Mouse (Mus musculus) lung, adult 2 months (tissue): ENCODE data around the gene U2surp. TPM values are rescaled to one million over a fixed set of nuclear protein-coding genes. Genes with fewer than 3 reads are reported as not detected.
"Not testable (repeated sequence)": the region's sequence is repeated elsewhere in the genome, so short reads cannot be mapped to it uniquely, and the experiment has no call there.

Experiments used
- DNase-seq: peaks from one replicate; pipeline ENCODE4 v3.0.0; 2022
- H3K4me1 ChIP-seq: fragments of 200-500 bp; 2 replicates; pipeline ENCODE4 v1.6.1; 2011; ENCODE audit warnings: low read length; ENCODE audit not compliant: control insufficient read depth, insufficient read depth
- H3K4me3 ChIP-seq: fragments of 200-500 bp; replicated peaks from 2 replicates; pipeline ENCODE3; 2011; ENCODE audit warnings: low read depth, mild to moderate bottlenecking, control low read depth, low read length; ENCODE audit errors: extremely low read depth
- CTCF ChIP-seq: fragments of 200-500 bp; IDR thresholded peaks from 2 replicates; pipeline ENCODE4 v1.5.1; 2011; ENCODE audit warnings: mild to moderate bottlenecking, low read length, control low read depth; ENCODE audit not compliant: insufficient read depth
- POLR2A ChIP-seq: fragments of 200-500 bp; IDR thresholded peaks from 2 replicates; pipeline ENCODE4 v1.6.1; 2011; ENCODE audit warnings: low read depth, mild to moderate bottlenecking, control low read depth, low read length, borderline replicate concordance; ENCODE audit errors: extremely low read depth
- WGBS: fragments of 180-500 bp; shearing (Covaris S2); methylation state at CpG from one replicate; pipeline ENCODE4 v1.1.7; 2018; 5-methylcytosine and 5-hydroxymethylcytosine counted together
- polyA plus RNA-seq: library from polyadenylated mRNA; depleted of rRNA; stranded (reverse); fragments of >200 nt; gene quantifications from 2 replicates; pipeline ENCODE4 v1.2.3, GENCODE M21; 2012

U2surp gene
- polyA plus RNA-seq, 1 experiment = 3.7 TPM

DNA sequence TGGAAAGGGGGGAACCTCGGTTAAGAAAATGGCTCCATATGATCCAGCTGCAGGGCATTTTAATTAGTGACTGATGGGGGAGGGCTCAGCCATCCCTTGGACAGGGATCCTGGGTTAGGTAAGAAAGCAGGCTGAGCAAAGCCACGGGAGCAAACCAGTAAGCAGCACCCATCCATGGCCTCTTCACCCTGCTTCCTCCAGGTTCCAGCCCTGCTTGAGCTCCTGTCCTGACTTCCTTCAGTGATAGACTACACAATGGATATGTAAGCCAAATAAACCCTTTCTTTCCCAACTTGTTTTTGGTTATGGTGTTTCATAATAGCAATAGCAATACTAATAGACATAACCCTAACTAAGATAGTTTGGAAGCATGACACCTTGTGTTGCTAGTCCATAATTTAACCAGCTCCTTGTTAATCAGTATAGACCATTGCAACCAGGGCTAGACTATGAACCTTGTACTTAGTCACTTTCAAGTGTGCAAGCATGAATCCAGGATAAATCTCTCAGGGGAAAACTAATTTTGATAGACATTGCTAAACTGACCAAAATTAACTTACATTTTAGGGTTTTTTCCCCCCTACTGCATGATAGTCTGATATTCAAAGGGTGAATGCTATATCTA lies 27.5 kb upstream of the U2surp start:
- H3K4me1 ChIP-seq = no peaks in the 10 kb centered on the region
- H3K4me3 ChIP-seq = no peak overlapping the region
- TF ChIP-seq CTCF (no peak), POLR2A (no peak)
- no peak for DNase-seq
- 54% methylated on average over 2 of the region's 2 CpGs for WGBS

DNA sequence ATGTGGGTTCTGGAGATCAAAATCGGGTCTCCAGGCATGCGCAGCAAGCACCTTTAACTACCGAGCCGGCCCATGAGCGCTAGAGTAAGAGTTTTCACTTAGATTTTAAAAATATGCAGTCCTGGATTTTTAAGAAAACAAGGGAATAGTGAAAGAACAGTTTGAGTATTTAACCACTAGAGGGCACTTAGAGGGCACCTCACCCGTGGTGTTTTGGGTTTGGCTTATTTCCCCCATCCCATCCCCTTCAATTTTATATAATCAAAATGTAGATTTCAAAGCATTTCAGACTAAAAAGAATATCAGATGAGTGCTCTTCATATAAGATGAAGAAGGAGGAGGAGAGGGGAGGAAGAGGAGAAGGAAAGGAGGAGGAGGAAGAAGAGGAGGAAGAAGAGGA lies 22.0 kb upstream of the U2surp start:
- no peak for DNase-seq
- Histone ChIP-seq H3K4me1 (no peaks in the 10 kb centered on the region), H3K4me3 (no peak overlapping the region)
- TF ChIP-seq POLR2A (no peak), CTCF (no peak)
- 33% methylated on average over 6 of the region's 6 CpGs for WGBS

DNA sequence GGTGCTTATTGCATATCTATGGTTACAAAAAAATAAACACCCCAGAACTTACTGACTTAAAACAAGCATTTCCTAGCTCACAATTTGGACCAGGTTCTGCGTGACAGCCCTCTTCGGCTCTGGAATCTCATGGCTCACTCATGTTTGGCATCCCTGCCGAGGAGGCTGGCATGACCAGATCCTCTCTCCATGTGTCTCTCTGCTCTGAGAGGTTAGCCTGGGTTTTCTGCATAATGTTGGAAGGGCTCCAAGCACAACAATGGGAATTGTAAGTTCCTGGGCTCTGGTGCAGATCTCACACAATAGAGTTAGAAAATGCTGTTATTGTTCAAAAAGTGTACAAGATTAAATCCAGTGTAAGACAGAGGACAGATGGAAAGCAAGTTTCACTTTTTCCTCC lies 19.3 kb upstream of the U2surp start:
- 57% methylated on average over 3 of the region's 3 CpGs for WGBS
- TF ChIP-seq POLR2A (no peak), CTCF (no peak)
- no peak for DNase-seq
- Histone ChIP-seq H3K4me1 (no peaks in the 10 kb centered on the region), H3K4me3 (no peak overlapping the region)

DNA sequence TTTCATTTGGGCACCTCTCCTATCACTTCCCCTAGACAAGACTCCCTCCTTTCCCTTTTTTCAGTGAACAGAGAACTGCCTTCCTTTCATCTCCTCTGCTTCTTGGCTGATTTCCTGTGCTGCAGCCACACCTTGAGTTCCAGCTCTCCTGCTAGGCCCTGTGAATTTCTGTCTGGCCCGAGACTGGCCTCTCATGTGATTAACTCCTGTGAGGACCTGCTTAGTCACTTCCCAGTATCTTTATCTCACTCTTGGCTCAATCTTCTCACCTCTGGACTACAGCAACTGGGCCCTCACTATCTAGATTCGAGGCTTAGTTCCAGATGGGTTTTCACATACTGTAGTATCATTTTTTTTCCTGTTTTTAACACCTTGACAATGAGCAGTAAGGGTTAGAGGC lies 15.9 kb upstream of the U2surp start:
- 25% methylated on average over 2 of the region's 2 CpGs for WGBS
- DNase-seq = no peak
- Histone ChIP-seq H3K4me1 (no peaks in the 10 kb centered on the region), H3K4me3 (no peak overlapping the region)
- TF ChIP-seq CTCF (no peak), POLR2A (no peak)

DNA sequence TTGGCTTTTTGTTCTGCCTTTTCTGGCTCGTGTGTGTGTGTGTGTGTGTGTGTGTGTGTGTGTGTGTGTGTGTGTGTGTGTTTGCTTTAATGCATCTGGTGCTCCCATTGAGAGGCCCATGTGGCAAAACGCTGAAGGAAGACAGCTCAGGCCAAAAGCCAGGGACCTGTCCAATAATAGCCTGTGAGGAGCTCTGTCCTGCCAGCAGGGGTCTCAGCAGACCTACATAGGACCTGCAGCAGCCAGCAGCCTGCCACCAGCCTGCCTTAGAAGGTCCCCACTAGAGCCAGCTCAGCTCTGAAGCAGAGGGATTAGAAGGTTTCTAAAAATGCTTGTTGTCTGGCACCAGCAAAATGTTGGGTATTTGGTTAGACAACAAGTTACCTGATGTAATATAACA lies 14.2 kb upstream of the U2surp start:
- DNase-seq = no peak
- no peaks in the 10 kb centered on the region for H3K4me1 ChIP-seq
- TF ChIP-seq POLR2A (no peak), CTCF (no peak)
- no peak overlapping the region for H3K4me3 ChIP-seq
- 17% methylated on average over 2 of the region's 2 CpGs for WGBS

DNA sequence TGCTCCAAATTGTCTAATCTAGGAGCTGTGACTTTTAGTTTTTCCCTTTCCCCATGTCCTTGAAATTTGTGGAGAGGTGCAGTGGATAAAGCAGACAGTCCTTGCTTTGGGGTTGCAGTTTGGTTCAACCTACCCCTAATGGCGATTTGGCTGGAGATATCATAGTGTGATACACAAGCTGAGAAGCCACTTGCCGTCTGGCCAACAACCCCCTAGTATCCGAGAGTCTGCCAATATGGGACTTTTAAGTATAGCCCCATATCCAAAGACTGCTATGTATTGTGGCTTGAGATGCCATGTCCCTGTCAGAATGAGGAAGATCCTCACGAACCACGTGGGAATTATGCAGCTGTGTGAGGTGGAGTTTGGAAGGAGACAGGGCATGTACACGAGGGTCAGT lies 13.6 kb upstream of the U2surp start:
- no peak overlapping the region for H3K4me3 ChIP-seq
- no peaks in the 10 kb centered on the region for H3K4me1 ChIP-seq
- no peak for DNase-seq
- WGBS = 73% methylated on average over 6 of the region's 6 CpGs
- TF ChIP-seq CTCF (no peak), POLR2A (no peak)

DNA sequence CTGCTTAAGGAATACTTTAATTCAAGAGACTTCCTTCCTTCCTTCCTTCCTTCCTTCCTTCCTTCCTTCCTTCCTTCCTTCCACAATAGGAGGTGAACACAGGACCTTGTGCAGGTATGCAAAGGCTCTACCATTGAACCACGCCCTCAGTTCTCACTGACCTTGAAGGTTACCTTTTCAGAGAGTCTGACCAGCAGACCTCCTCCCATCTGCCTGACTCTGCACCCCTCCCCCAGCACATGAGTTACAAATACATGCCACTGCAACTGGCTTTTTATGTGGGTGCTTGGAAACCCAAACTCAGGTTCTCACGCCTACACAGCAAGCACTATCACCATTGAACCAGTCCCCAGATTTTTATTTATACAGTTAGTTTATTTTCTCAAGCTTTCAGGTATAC lies 10.8 kb upstream of the U2surp start:
- H3K4me1 ChIP-seq = no peaks in the 10 kb centered on the region
- no peak overlapping the region for H3K4me3 ChIP-seq
- WGBS = 82% methylated on average over 2 of the region's 2 CpGs
- no peak for DNase-seq
- TF ChIP-seq CTCF (no peak), POLR2A (no peak)

DNA sequence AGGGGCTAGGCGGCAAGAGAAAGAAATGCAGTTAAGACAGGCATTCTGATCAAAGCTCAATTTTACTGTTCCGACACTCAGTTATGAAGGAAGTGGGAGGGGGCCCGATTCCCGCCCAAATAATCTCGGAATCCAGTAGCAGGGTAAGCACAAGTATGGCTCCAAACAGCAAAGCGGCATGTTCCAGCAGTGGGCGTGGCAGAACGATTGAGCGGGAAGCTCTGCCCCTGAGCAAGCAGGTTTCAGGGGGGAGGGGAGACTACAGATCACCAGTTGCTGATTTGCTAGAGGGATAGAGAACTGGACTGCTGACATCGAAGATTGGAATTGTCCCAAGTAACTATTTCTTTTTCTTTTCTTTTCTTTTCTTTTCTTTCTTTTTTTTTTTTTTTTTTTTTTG lies 9.8 kb upstream of the U2surp start:
- no peak for DNase-seq
- 37% methylated on average over 10 of the region's 10 CpGs for WGBS
- TF ChIP-seq CTCF (no peak), POLR2A (no peak)

DNA sequence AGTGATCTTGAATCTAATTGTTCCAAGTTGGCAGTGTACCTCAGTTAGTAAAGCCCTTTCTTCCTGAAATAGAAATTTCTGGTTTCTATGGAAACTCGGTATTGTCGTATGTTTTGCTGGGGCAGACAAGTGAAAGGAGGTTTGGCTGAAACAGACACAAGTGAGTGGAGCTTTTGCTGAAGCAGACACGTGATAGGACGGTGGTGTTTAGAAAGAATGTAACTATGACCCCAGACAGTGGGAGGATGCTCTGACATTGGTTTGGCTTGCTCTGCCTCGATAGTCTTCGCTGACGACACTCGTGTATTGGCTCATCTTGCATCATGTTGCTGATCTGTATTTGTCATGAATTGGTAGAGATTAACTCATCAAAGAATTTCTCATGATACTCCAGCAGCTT lies 9.2 kb upstream of the U2surp start:
- 78% methylated on average over 8 of the region's 8 CpGs for WGBS
- no peak for DNase-seq
- no peak for TF ChIP-seq POLR2A
- no peak for TF ChIP-seq CTCF
- Histone ChIP-seq H3K4me3 (no peak overlapping the region), H3K4me1 (no peaks in the 10 kb centered on the region)

More for the DNA sequence above, 9.8 kb upstream of the U2surp start:
- no peaks in the 10 kb centered on the region for H3K4me1 ChIP-seq
- H3K4me3 ChIP-seq = no peak overlapping the region

DNA sequence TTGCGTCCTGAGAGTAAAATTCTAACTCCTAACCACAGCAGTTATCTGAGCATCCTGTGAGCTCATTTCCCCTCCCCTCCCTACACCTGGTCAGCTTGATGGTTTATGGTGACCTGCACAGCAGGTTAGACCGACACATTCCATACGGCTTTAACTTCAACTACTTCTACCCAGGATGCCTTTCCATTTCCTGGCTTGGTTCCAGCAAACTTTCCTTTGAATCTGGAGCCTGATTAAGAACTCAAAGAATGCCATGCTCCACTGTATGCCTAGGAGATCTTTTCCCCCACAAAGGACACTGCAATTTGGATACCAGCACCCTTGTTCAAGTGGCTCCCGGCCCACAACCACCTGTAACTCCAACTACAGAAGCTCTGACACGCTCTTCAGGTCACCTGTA lies 8.8 kb upstream of the U2surp start:
- DNase-seq = no peak
- H3K4me1 ChIP-seq = no peaks in the 10 kb centered on the region
- TF ChIP-seq CTCF = no peak
- no peak for TF ChIP-seq POLR2A
- 65% methylated on average over 5 of the region's 5 CpGs for WGBS
- no peak overlapping the region for H3K4me3 ChIP-seq

DNA sequence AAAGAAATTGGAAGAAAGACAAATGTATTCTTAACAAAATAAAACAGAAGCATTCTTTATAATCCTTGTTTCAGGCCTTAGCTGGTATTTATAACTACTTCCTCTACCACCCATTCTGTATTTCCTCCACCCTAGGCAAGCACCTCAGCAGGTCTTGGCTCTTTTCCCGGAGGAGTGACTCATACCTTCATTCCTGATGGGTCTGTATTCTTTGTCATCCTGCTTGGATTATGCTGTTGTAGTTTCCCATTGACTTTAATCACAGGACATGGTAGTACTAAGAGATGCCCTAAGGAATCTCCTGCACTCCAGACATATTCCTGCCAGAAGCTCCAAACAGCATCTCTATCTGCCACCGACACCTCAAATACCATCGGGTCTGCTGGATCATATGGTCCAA lies 2.6 kb upstream of the U2surp start:
- H3K4me1 ChIP-seq, DNase-seq, H3K4me3 ChIP-seq: not testable (repeated sequence)
- WGBS = 60% methylated on average over 3 of the region's 3 CpGs
